Mouse (Mus musculus) adrenal gland, adult (tissue): ENCODE measurements around the gene Mdk.

Experiments used
- DNase-seq, 2 experiments: peaks; one replicate each; pipeline ENCODE4 v3.0.0; 2022 to 2023; ENCODE audit warnings: low spot score in 1 of 2; ENCODE audit not compliant: inconsistent age in 2 of 2

Gene Mdk

DNA sequence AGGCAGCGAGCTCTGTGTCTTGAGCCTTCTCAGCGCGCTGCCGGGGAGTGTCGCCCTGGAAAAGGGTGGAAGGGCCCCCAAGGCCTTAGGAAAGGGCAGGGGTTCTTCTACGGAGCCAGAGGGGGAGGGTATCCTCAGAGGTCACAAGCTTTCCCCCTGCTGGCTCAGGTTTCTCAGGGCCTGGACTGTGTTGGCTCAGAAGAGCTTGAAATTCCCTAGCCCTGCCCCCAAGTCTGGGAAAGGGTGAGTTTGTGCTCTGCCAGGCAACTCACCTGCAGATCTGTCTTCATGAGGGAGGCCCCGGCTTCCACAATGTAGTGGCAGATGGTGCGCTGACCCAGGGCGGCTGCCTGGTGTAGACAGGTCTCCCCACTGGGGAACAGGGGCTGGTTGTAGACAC, 1.4 kb upstream of the Mdk start:
- DNase-seq = no peak

- no peak for DNase-seq
These were observed 747 bp upstream of the Mdk start for GRCm38 (mm10) chr2:91932737-91933350.

DNA sequence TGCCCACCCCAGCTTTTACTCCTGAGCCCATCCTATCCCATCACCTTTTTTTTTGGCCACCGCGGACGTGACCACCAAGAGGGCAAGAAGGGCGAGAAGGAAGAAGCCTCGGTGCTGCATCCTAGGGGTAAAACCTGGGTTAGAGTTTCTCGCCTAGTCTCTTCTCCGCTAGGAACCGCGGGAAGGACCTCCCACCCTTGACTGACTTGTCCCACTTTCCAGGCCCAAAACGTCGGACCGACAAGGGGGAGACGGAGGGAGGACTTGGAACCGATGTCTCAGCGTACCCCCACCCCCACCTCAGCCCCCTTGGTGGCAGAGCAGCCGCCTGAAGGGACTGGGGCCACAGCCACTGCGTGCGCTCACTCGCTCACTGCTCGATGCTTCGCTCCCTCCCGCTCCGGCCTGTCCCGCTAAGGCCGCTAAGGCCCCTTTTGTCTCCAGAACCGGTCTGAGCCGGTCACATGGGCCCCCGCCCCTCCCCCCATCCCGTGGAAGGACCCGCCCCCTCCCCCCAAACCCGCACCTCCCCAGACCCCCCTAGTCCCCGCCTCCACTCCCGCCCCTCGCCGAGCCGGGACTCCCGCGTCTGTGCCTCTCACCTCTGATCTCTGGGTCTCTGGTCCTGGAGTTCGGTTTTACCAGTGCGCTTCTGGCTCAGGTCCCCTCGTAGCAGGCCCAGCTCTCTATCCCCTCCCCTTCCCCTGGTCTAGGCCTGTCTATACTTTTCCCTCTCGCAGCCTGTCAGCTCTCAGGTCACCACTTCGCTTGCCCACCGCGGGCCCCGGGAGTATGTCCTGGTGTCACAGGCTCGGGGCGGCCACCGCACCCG, 553 bp downstream of the Mdk start:
- DNase-seq = peak in 1 of 2 experiments; percentile 52

DNA sequence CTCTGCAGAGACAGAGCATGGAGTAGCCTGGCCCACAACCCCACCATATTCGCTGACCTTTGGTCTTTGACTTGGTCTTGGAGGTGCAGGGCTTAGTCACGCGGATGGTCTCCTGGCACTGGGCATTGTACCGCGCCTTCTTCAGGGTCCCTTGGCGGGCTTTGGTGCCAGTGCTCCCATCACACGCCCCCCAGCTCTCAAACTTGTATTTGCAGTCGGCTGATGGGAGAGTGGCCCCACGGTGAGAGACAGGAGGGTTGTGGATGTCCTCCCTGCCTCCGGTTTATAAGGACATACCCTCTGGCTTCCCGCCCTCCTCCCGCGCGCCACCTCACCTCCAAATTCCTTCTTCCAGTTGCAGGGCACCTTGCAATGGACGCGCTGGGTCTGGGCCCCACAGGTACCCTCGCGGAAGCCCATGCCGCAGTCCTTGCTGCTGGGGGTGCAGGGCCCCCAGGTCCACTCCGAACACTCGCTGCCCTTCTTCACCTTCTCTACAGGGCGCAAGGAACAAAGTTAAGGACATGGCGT, 1.3 kb downstream of the Mdk start:
- DNase-seq = no peak

DNA sequence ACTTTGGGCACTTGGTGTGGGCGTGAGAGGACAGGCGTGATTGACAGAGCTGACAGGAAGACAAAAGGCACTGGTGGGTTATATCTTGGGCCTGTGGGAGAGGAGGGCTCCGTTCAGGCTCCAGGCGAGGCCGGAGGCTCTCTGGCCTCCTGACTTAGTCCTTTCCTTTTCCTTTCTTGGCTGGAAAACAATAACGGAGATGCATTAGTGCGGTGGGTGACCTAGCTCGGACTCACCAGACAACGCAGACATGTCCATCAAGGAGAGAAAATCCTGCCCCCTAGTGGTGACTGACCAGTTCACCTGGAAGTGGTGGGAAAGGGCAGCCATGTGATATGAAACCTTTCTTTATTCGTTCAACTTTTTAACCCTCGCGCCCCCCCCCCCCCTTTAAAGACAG, 2.2 kb downstream of the Mdk start:
- peak in 1 of 2 experiments; percentile 89 for DNase-seq

- no peak for DNase-seq
These were observed 2.6 kb downstream of the Mdk start for GRCm38 (mm10) chr2:91929455-91929854.

GRCm38 (mm10) chr2:91928534-91929350, 3.4 kb downstream of the Mdk start:
- DNase-seq = no peak

DNA sequence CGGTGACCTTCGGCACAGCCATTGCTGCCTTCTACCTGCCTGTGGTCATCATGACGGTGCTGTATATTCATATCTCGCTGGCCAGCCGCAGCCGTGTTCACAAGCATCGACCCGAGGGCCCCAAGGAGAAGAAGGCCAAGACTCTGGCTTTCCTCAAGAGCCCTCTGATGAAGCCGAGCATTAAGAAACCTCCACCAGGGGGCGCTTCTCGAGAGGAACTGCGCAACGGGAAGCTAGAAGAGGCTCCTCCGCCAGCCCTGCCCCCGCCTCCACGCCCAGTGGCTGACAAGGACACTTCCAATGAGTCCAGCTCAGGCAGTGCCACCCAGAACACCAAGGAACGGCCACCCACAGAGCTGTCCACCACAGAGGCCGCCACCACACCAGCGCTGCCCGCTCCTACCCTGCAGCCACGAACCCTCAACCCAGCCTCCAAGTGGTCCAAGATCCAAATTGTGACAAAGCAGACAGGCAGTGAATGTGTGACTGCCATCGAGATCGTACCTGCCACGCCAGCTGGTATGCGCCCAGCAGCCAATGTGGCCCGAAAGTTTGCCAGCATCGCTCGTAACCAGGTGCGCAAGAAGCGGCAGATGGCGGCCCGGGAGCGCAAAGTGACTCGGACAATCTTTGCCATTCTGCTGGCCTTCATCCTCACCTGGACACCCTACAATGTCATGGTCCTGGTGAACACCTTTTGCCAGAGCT, 4.1 kb downstream of the Mdk start:
- peak; percentile 78 to 90 for DNase-seq

GRCm38 (mm10) chr2:91926949-91927348, 5.1 kb downstream of the Mdk start, which contains the start of gene Chrm4:
Gene Chrm4 (plus strand): TSS chr2:91927249.
- DNase-seq = no peak

DNA sequence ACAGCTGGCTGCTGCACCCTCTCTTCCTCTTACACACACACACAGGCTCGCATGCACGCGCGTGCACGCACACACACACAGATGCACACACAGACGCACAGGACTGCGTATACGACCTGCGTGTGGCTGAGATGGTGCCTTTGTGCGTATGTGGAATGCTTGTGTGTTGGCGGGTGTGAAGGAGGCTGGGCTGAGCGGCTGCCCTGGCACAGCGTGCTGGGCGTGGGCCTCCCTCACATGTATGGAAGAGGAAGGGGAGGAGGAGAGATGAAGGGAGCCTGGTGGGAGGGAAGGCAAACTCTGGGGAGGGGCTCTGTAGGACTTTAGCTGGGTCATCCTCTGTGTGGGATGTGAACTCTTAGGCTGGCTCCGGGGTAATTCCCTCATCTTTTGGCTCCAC, 6.7 kb downstream of the Mdk start:
- DNase-seq = no peak

GRCm38 (mm10) chr2:91924726-91925125, 7.4 kb downstream of the Mdk start:
- no peak for DNase-seq

DNA sequence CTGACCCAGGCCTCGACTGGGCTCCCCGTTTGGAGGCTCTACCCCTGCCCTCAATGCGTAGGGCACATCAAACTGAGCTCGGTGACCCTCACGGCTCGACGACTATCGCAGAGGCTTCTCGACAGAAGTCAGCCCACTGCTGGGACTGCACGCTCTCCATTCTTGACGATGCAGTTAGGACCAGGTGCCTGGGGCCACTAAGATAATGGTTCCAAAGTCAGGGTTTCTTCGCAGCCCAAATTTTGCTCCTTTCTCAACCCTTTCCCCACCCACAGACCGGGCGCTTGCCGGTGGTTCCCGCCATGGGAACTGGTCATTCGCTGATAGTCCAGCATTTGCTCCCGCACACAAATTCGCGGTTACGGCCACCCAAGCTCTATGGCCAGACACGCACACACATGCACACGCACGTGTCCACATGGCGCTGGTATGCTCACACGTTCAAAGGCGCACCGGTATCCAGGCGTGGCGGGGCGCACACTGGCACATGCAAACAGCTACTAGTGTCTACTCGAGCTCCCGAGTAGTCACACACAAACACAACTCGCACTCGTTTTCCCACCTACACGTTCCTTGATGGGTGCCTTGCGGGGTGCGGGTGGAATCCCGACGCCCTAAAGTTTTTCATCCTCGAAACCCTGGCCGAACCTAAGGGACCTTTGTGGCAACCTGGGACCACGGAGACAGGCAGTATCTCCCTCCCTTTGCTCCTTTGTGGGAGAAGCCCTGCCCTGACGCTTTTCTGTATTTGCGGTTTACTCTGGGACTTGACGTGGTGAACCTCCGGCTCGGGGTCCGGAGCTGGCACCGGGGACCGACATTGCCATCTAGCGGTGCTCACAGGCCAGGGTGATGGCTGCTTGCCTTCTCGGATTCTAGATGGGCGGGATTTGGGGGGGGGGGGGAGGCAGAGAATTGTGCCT, 8.4 kb downstream of the Mdk start:
- peak; percentile 75 to 90 for DNase-seq

DNA sequence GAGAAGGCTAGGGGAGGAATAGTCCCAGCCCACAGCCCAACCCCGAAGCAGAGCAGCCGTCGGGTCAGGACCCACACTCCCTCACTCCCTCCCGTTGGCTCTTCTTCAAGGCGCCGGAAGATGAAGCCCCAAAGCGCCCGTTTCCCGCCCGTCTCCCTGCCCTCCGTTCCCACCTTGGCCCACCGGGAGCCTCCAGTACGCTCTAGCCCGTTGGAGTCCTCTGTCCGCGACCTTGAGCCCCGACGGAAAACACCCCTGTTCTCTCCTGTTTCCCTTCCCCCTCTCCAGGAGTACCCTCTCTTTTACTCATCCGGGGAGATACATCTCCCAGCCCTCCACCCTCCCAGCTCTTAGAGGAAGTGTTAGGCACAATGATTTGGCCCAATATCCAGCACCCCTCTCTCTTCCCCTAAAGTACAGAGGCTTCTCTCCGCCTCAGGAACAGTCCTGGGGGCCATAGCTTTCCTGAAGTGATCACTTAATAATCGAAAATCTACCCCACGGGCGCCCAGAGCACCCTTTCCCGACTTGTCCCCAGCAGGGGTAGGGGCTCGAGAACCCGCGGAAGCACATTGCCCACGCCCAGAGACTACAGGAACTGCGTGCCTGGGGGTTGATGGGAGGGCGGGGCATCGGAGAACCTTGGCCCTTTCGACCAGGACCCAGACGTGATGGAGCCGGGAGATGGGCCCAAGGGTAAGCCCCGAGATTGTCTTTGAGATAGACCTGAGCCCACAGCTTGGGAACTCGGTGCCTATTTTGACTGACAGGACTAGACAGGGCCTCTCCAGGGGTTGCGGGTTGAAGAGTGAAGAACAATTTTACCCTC, 9.3 kb downstream of the Mdk start:
- peak in 1 of 2 experiments; percentile 54 for DNase-seq

GRCm38 (mm10) chr2:91921790-91922570, 10.1 kb downstream of the Mdk start:
- DNase-seq = peak; percentile 64 to 86

GRCm38 (mm10) chr2:91921181-91921789, 10.8 kb downstream of the Mdk start:
- DNase-seq = peak; percentile 85 to 94

GRCm38 (mm10) chr2:91920130-91920529, 12.0 kb downstream of the Mdk start:
- DNase-seq = no peak

- DNase-seq = no peak
These were observed 15.0 kb downstream of the Mdk start for GRCm38 (mm10) chr2:91917096-91917495.
